Mouse (Mus musculus): ENCODE measurements at regions not wholly inside any gene's neighbourhood (a gene's known extent, or its start where the extent isn't known, plus 50 kb on each side); places are given as distances from the start of the nearest gene placed in this dataset.

- no peak overlapping the region for H3K27ac ChIP-seq (ENCODE audit: control insufficient read depth, low read depth, low read length)
- no peaks in the 10 kb centered on the region for H3K79me2 ChIP-seq (ENCODE audit: control insufficient read depth, insufficient read depth, low read length, poor library complexity)
- DNase-seq (ENCODE audit: low read depth, low spot score): no peak
- no peaks in the 10 kb centered on the region for H3K36me3 ChIP-seq (ENCODE audit: control insufficient read depth in 1 of 2, insufficient read depth in 2 of 2, low read length in 2 of 2)
- TF ChIP-seq ZC3H11A (IDR thresholded peaks at IDR 0.05; ENCODE audit: low read depth, low read length) (no peak), E2F4 (IDR thresholded peaks at IDR 0.05; ENCODE audit: borderline replicate concordance, low read depth, low read length) (no peak), KAT2A (conservative IDR thresholded peaks at IDR 0.05; ENCODE audit: low read depth, low read length) (no peak), CTCF (IDR thresholded peaks at IDR 0.05 in 2 of 3, conservative IDR thresholded peaks at IDR 0.05 in 1 of 3; ENCODE audit: control insufficient read depth in 1 of 3, insufficient read depth in 1 of 3, low read depth in 2 of 3, low read length in 3 of 3, poor library complexity in 1 of 3, severe bottlenecking in 1 of 3) (no peak), MYC (IDR thresholded peaks at IDR 0.05; ENCODE audit: low read depth, low read length) (no peak), ZKSCAN1 (IDR thresholded peaks at IDR 0.05; ENCODE audit: low read depth, low read length) (no peak), ETS1 (IDR thresholded peaks at IDR 0.05; ENCODE audit: low read depth, low read length) (no peak), USF2 (IDR thresholded peaks at IDR 0.05; ENCODE audit: borderline replicate concordance in 1 of 2, insufficient read depth in 1 of 2, low read depth in 1 of 2, low read length in 2 of 2) (no peak), CHD2 (IDR thresholded peaks at IDR 0.05; ENCODE audit: low read length) (no peak), MYB (IDR thresholded peaks at IDR 0.05; ENCODE audit: low read depth, low read length) (no peak), POLR2AphosphoS2 (IDR thresholded peaks at IDR 0.05; ENCODE audit: low read length) (no peak), ZMIZ1 (IDR thresholded peaks at IDR 0.05; ENCODE audit: low read depth, low read length) (no peak), NRF1 (IDR thresholded peaks at IDR 0.05; ENCODE audit: insufficient read depth, low read depth, low read length, poor library complexity, severe bottlenecking) (no peak), BHLHE40 (IDR thresholded peaks at IDR 0.05; ENCODE audit: borderline replicate concordance, low read depth, low read length) (no peak), NELFE (IDR thresholded peaks at IDR 0.05; ENCODE audit: low read depth, low read length) (no peak), MEF2A (IDR thresholded peaks at IDR 0.05; ENCODE audit: extremely low read depth, insufficient replicate concordance, low read depth, low read length, poor library complexity, severe bottlenecking) (no peak), MAZ (IDR thresholded peaks at IDR 0.05; ENCODE audit: low read depth, low read length) (no peak)
- H3K27me3 ChIP-seq (ENCODE audit: control insufficient read depth in 1 of 2, insufficient read depth in 2 of 2, low read length in 2 of 2): no peaks in the 10 kb centered on the region; a peak in 1 of 4 replicates
- H3K9me3 ChIP-seq (replicated peaks; ENCODE audit: insufficient read depth, low read length): no peaks in the 10 kb centered on the region
- H3K9ac ChIP-seq (ENCODE audit: control insufficient read depth, low read depth, low read length, poor library complexity, severe bottlenecking): no peak overlapping the region
- no peaks in the 10 kb centered on the region for H3K4me1 ChIP-seq (ENCODE audit: control insufficient read depth in 1 of 2, insufficient read depth in 2 of 2, low read length in 2 of 2)
- no peak overlapping the region for H3K4me3 ChIP-seq (ENCODE audit: control insufficient read depth in 1 of 2, insufficient read depth in 1 of 2, low read depth in 2 of 2, low read length in 2 of 2)
These were observed 121.1 kb downstream of the Map3k7 start for GRCm38 (mm10) chr4:32085040-32085439.

DNA sequence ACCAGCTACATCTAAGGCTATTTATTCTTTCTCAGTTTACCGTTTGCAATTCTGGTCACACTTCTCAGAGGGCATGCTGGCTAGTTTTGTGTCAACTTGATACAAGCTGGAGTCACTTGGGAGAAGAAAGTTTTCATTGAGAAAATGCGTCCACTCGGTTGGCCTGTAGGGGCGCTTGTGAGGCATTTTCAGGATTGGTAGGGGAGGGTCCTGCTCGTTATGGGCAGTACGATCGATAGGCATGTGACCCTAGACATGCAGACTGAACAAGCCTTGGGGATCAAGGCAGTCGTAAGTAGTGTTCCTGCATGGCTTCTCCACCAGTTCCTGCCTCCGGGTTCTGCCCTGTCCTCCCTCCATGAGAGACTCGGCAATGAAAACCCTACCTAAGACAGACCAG is 127.2 kb downstream of the Map3k7 start:
- DNase-seq (ENCODE audit: low read depth, low spot score): peak; percentile 29
- H3K9ac ChIP-seq (ENCODE audit: control insufficient read depth, low read depth, low read length, poor library complexity, severe bottlenecking): no peak overlapping the region
- no peaks in the 10 kb centered on the region for H3K79me2 ChIP-seq (ENCODE audit: control insufficient read depth, insufficient read depth, low read length, poor library complexity)
- TF ChIP-seq RAD21 (IDR thresholded peaks at IDR 0.05; ENCODE audit: low read depth, low read length) (peak; percentile 24), CTCF (IDR thresholded peaks at IDR 0.05 in 2 of 3, conservative IDR thresholded peaks at IDR 0.05 in 1 of 3; ENCODE audit: control insufficient read depth in 1 of 3, insufficient read depth in 1 of 3, low read depth in 2 of 3, low read length in 3 of 3, poor library complexity in 1 of 3, severe bottlenecking in 1 of 3) (peak in 2 of 3 experiments; percentile 12 to 32; a peak in 4 of 6 replicates), POLR2AphosphoS5 (IDR thresholded peaks at IDR 0.05; ENCODE audit: borderline replicate concordance, low read depth, low read length) (no peak)
- no peak overlapping the region for H3K4me3 ChIP-seq (ENCODE audit: control insufficient read depth in 1 of 2, insufficient read depth in 1 of 2, low read depth in 2 of 2, low read length in 2 of 2)
- H3K9me3 ChIP-seq (replicated peaks; ENCODE audit: insufficient read depth, low read length): no peaks in the 10 kb centered on the region
- no peaks in the 10 kb centered on the region; a peak in 1 of 4 replicates for H3K27me3 ChIP-seq (ENCODE audit: control insufficient read depth in 1 of 2, insufficient read depth in 2 of 2, low read length in 2 of 2)
- no peaks in the 10 kb centered on the region for H3K4me1 ChIP-seq (ENCODE audit: control insufficient read depth in 1 of 2, insufficient read depth in 2 of 2, low read length in 2 of 2)
- H3K27ac ChIP-seq (ENCODE audit: control insufficient read depth, low read depth, low read length): no peak overlapping the region
- no peaks in the 10 kb centered on the region for H3K36me3 ChIP-seq (ENCODE audit: control insufficient read depth in 1 of 2, insufficient read depth in 2 of 2, low read length in 2 of 2)

All from MEL (cell line).